Mouse (Mus musculus) forebrain, embryonic 11.5 days (tissue): ENCODE results near the gene Krtcap2. TPM values are rescaled to one million over a fixed set of nuclear protein-coding genes. Genes with fewer than 3 reads are reported as not detected.
A peak's percentile ranks its signal among the peaks of the same experiment; 100 is the strongest.

Experiments
- ATAC-seq: fragments of 200-750 bp; cut with Nextera tagmentation; replicated peaks from 2 replicates; pipeline ENCODE4 v1.8.0; 2017; ENCODE audit warnings: moderate TSS enrichment; ENCODE audit not compliant: low FRiP score
- DNase-seq: peaks from one replicate; pipeline ENCODE4 v3.0.0-alpha.2; 2017; ENCODE audit warnings: low spot score
- H3K27ac ChIP-seq: fragments of 300-500 bp; sonication (generic); 2 replicates; pipeline ENCODE4 v1.5.1; 2014; ENCODE audit warnings: low read depth, low read length
- H3K27me3 ChIP-seq: fragments of 300-500 bp; sonication (generic); 2 replicates; pipeline ENCODE4 v1.6.1; 2014; ENCODE audit warnings: mild to moderate bottlenecking, low read length, mixed read lengths; ENCODE audit not compliant: control insufficient read depth, insufficient read depth
- H3K36me3 ChIP-seq: fragments of 300-500 bp; sonication (generic); 2 replicates; pipeline ENCODE4 v1.6.1; 2014; ENCODE audit warnings: mild to moderate bottlenecking, low read length, moderate library complexity, mixed read lengths; ENCODE audit not compliant: control insufficient read depth, insufficient read depth
- H3K4me1 ChIP-seq: fragments of 300-500 bp; sonication (generic); replicated peaks from 2 replicates; pipeline ENCODE4 v1.6.1; 2014; ENCODE audit warnings: low read length, mixed read lengths; ENCODE audit not compliant: control insufficient read depth, insufficient read depth
- H3K4me2 ChIP-seq: fragments of 300-500 bp; sonication (generic); 2 replicates; pipeline ENCODE4 v1.6.1; 2014; ENCODE audit warnings: low read depth, mild to moderate bottlenecking, low read length, moderate library complexity, mixed read lengths; ENCODE audit not compliant: severe bottlenecking
- H3K4me3 ChIP-seq: fragments of 300-500 bp; sonication (generic); 2 replicates; pipeline ENCODE4 v1.5.1; 2014; ENCODE audit warnings: low read depth, low read length
- H3K9ac ChIP-seq: fragments of 300-500 bp; sonication (generic); 2 replicates; pipeline ENCODE4 v1.6.1; 2014; ENCODE audit warnings: low read length
- H3K9me3 ChIP-seq: fragments of 300-500 bp; sonication (generic); 2 replicates; pipeline ENCODE4 v1.6.1; 2016; ENCODE audit warnings: low read length, mixed read lengths; ENCODE audit not compliant: control insufficient read depth
- WGBS: fragments of 180-500 bp; shearing (Covaris S2); extraction: QIAGEN DNeasy Blood & Tissue Kit; methylation state at CpG from one replicate; pipeline ENCODE4 v1.1.7; 2014; 5-methylcytosine and 5-hydroxymethylcytosine counted together
- polyA plus RNA-seq: library from polyadenylated mRNA; unstranded; fragments of >200 nt; fragmentation: Nextera tagmentation; extraction: Ambion mirVana; gene quantifications from 2 replicates; pipeline ENCODE4 v1.2.1, GENCODE M21; 2014

The Krtcap2 gene
- polyA plus RNA-seq: 237 and 252 TPM in 2 replicates

GRCm38 (mm10) chr3:89245688-89246171 is at the start of gene Krtcap2:
TSS of gene Krtcap2 (plus strand) at chr3:89245966.
- DNase-seq (peak; percentile 82), ATAC-seq (peak; percentile 39)
- H3K9me3 ChIP-seq: no peaks in the 10 kb centered on the region
- peak within 1 kb of the TSS; percentile 79 for H3K4me2 ChIP-seq
- peak within 1 kb of the TSS; percentile 84 for H3K9ac ChIP-seq
- H3K4me1 ChIP-seq: peaks cover 24% of the 10 kb centered on the region
- H3K27me3 ChIP-seq: no peaks in the 10 kb centered on the region
- peak within 1 kb of the TSS; percentile 74 for H3K27ac ChIP-seq
- WGBS: 4% methylated on average over 20 of the region's 20 CpGs
- H3K4me3 ChIP-seq: peak within 1 kb of the TSS; percentile 78
- no peaks in the 10 kb centered on the region; the same call in 1 of the 2 replicates for H3K36me3 ChIP-seq

GRCm38 (mm10) chr3:89195979-89196877 is 49.5 kb upstream of the Krtcap2 start:
- WGBS: 8% methylated on average over 33 of the region's 33 CpGs
- peak; percentile 96 for ATAC-seq
- peaks cover 2% of the 10 kb centered on the region for H3K4me1 ChIP-seq

DNA sequence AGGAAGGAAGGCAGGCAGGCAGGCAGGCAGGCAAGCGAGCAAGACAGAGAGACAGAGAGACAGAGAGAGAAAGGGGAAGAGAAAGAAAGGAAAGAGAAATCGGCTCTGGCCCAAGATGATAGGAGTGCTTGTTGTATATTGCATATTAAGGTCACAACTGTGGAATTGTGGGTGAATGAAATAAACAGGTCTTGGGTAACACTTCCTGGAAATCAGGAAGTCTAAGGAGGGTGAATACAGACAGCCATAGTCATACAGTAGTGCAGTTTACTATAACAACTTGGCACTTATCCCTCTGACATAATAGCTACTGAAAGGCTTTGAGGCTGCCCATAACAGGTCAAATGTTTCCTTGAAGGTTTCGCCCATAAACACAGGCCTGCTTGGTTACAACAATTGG is 45.9 kb upstream of the Krtcap2 start:
- Histone ChIP-seq H3K4me2 (no peak overlapping the region), H3K9ac (no peak overlapping the region), H3K4me1 (peaks cover 6% of the 10 kb centered on the region), H3K4me3 (no peak overlapping the region), H3K9me3 (no peaks in the 10 kb centered on the region), H3K27ac (no peak overlapping the region), H3K36me3 (no peaks in the 10 kb centered on the region), H3K27me3 (no peaks in the 10 kb centered on the region)
- DNase-seq (no peak), ATAC-seq (no peak)
- 86% methylated on average over 3 of the region's 3 CpGs for WGBS

More at GRCm38 (mm10) chr3:89195979-89196877, 49.5 kb upstream of the Krtcap2 start:
- Histone ChIP-seq H3K27ac (peak overlapping the region; percentile 65; the same call in 1 of the 2 replicates), H3K9me3 (no peaks in the 10 kb centered on the region), H3K4me3 (peak overlapping the region; percentile 29), H3K36me3 (no peaks in the 10 kb centered on the region), H3K9ac (peak overlapping the region; percentile 61), H3K4me2 (peak overlapping the region; percentile 58), H3K27me3 (no peaks in the 10 kb centered on the region)
- peak; percentile 97 for DNase-seq

DNA sequence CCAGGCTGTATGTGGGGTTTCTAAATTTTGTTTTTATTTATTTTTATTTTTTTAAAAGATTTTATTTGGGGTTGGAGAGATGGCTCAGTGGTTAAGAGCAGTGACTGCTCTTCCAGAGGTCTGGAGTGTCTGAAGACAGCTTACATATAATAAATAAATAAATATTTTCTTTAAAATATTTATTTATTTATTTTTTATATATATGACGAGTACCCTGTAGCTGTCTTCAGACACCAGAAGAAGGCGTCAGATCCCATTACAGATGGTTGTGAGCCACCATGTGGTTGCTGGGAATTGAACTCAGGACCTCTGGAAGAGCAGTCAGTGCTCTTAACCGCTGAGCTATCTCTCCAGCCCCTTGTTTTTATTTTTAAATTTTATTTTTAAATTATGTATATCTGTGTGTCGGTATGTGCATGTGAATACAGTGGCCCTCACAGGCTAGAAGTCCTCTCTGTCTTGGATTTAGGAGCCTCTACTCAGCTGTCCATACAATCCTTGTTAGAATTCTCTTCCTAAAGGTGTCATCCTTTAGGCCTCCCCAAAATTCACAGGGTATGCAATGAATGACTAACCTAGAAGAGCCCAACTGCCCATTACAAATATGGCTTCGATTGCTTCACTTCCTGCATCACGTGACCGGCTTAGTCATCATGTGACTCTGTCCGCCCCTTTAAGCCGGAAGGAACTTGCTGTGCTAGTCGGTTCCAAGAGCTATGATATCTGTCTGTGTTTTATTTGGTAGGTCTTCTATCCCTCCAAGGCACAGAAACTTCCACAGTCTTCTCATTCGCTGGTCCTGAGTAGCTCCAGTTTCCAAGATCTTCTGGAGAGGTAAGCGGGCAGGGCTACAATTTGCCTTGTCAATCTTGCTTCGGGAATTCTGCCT is 43.3 kb upstream of the Krtcap2 start, which contains the start of gene Gba:
Gene Gba, plus strand, starts transcription at position 676 of the 889 bp plus-strand sequence.
- H3K27ac ChIP-seq: no peak within 1 kb of the TSS
- peak within 1 kb of the TSS; percentile 43 for H3K4me3 ChIP-seq
- H3K4me1 ChIP-seq: peaks cover 4% of the 10 kb centered on the region
- ATAC-seq: peak; percentile 86
- H3K9me3 ChIP-seq: no peaks in the 10 kb centered on the region
- no peaks in the 10 kb centered on the region; the same call in 1 of the 2 replicates for H3K36me3 ChIP-seq
- DNase-seq: peak; percentile 88
- 29% methylated on average over 13 of the region's 13 CpGs for WGBS
- H3K9ac ChIP-seq: peak within 1 kb of the TSS; percentile 52
- H3K4me2 ChIP-seq: peak within 1 kb of the TSS; percentile 60
- H3K27me3 ChIP-seq: no peaks in the 10 kb centered on the region

- Histone ChIP-seq H3K27ac (no peak overlapping the region), H3K4me2 (peak overlapping the region; percentile 60), H3K9me3 (no peaks in the 10 kb centered on the region), H3K36me3 (no peaks in the 10 kb centered on the region; the same call in 1 of the 2 replicates), H3K27me3 (no peaks in the 10 kb centered on the region), H3K4me3 (peak overlapping the region; percentile 43), H3K4me1 (peaks cover 4% of the 10 kb centered on the region), H3K9ac (peak overlapping the region; percentile 52)
- ATAC-seq: peak; percentile 13; the same call in 1 of the 2 replicates
- peak; percentile 43 for DNase-seq
- WGBS: 39% methylated on average over 5 of the region's 5 CpGs
Measured at GRCm38 (mm10) chr3:89203142-89203514, 42.6 kb upstream of the Krtcap2 start.

- ATAC-seq: no peak
- Histone ChIP-seq H3K27ac (no peak overlapping the region), H3K4me2 (no peak overlapping the region), H3K36me3 (no peaks in the 10 kb centered on the region; the same call in 1 of the 2 replicates), H3K9me3 (no peaks in the 10 kb centered on the region), H3K9ac (no peak overlapping the region), H3K4me1 (peaks cover 4% of the 10 kb centered on the region), H3K27me3 (no peaks in the 10 kb centered on the region), H3K4me3 (no peak overlapping the region)
- DNase-seq: peak; percentile 43
- 94% methylated on average over 7 of the region's 7 CpGs for WGBS
Measured at GRCm38 (mm10) chr3:89206079-89206478, 39.7 kb upstream of the Krtcap2 start.

DNA sequence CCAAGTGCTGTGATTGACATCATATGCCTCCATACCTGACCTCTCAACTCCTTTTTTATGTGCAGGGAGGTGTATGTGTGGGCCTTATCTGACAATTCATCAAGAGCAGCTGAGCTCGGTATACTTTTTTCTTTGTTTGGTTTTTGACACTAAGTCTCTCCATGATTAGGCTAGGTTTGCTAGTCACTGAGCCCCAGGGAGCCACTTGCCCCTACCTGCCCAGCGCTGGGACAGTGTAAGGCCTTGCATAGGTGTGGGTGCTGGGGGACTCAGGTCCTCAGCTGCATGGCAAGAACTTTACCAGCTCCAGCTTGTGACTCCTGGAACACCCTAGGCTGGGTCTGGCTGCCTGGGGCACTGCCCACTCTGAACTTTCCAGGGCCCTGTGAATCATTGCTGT is 39.1 kb upstream of the Krtcap2 start:
- H3K36me3 ChIP-seq: no peaks in the 10 kb centered on the region; the same call in 1 of the 2 replicates
- H3K27me3 ChIP-seq: no peaks in the 10 kb centered on the region
- peaks cover 4% of the 10 kb centered on the region for H3K4me1 ChIP-seq
- ATAC-seq (no peak), DNase-seq (peak; percentile 50)
- H3K9ac ChIP-seq: no peak overlapping the region
- no peak overlapping the region for H3K4me2 ChIP-seq
- H3K27ac ChIP-seq: no peak overlapping the region
- H3K9me3 ChIP-seq: no peaks in the 10 kb centered on the region
- no peak overlapping the region for H3K4me3 ChIP-seq
- 90% methylated on average over 2 of the region's 2 CpGs for WGBS

GRCm38 (mm10) chr3:89208075-89208657 is 37.6 kb upstream of the Krtcap2 start:
- H3K9me3 ChIP-seq: no peaks in the 10 kb centered on the region
- H3K36me3 ChIP-seq: no peaks in the 10 kb centered on the region; the same call in 1 of the 2 replicates
- no peak overlapping the region for H3K4me3 ChIP-seq
- peak; percentile 44 for DNase-seq
- H3K9ac ChIP-seq: no peak overlapping the region
- peaks cover 10% of the 10 kb centered on the region for H3K4me1 ChIP-seq
- no peak overlapping the region for H3K27ac ChIP-seq
- ATAC-seq: no peak
- no peak overlapping the region for H3K4me2 ChIP-seq
- H3K27me3 ChIP-seq: no peaks in the 10 kb centered on the region
- WGBS: 93% methylated on average over 13 of the region's 13 CpGs
